Mouse (Mus musculus) spleen, postnatal 36 days (tissue): ENCODE measurements around the gene Psmd8.

Experiments used
- DNase-seq, 2 experiments: peaks; one replicate each; pipeline ENCODE4 v3.0.0; 2022; ENCODE audit warnings: low spot score in 2 of 2, mixed read lengths in 1 of 2

The Psmd8 gene

GRCm38 (mm10) chr7:29134693-29135386 lies 45.7 kb downstream of the Psmd8 start, which contains the start of gene Rasgrp4:
Gene Rasgrp4 (plus strand): TSS chr7:29134851.
- peak; percentile 80 to 82 for DNase-seq

GRCm38 (mm10) chr7:29134230-29134629 lies 46.3 kb downstream of the Psmd8 start:
- DNase-seq = no peak

GRCm38 (mm10) chr7:29128725-29129124 lies 51.8 kb downstream of the Psmd8 start:
- DNase-seq = peak in 1 of 2 experiments; percentile 24

- DNase-seq = peak; percentile 67 to 72
Measured at GRCm38 (mm10) chr7:29126173-29126915, 54.2 kb downstream of the Psmd8 start.

GRCm38 (mm10) chr7:29124970-29125369 lies 55.5 kb downstream of the Psmd8 start, which contains the start of gene Ryr1:
Gene Ryr1 (minus strand): TSS chr7:29125179.
- DNase-seq = peak; percentile 35 to 46
